Comparison of ENCODE assay signal across 8 mouse cellular contexts in the genomic region with DNA sequence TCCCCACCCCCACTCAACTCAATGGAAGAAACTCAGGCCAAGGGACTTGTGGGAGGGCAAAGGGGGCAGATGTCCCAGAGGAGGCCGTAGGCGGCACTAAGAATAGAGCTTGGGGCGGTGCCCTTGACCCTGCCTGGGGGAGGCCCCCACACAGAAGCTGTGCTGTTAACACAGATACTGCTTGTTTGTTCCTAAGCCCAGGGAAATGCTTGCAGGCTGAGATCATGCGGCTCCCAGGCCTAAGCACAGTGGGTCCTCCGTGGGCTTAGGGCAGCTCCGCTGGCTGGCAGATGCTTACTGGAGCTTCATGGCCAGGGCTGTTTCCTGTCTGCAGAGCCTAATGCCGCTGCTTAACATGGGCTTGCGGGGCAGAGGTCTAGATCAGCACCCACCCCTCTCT. TPM values are rescaled to one million over a fixed set of nuclear protein-coding genes. Genes with fewer than 3 reads are reported as not detected.
DNase-seq lines count a peak whose midpoint lies in the region; ATAC-seq and TF ChIP-seq lines count a peak whose summit lies in the region.

No protein-coding gene starts in this region.

- no peaks in the 10 kb centered on the region for H3K4me1 ChIP-seq in lung, postnatal 0 days (ENCODE audit: insufficient read depth, low read depth, low read length)
- H3K4me1 ChIP-seq in forebrain, embryonic 14.5 days (ENCODE audit: control insufficient read depth, insufficient read depth, low read length): no peaks in the 10 kb centered on the region
- H3K4me1 ChIP-seq in hindbrain, embryonic 14.5 days (replicated peaks; ENCODE audit: control insufficient read depth, insufficient read depth, low read length): no peaks in the 10 kb centered on the region; the same call in 1 of the 2 replicates
- no peaks in the 10 kb centered on the region for H3K4me1 ChIP-seq in stomach, embryonic 16.5 days (ENCODE audit: control insufficient read depth, insufficient read depth, low read length)
- H3K4me1 ChIP-seq in liver, embryonic 12.5 days: no peaks in the 10 kb centered on the region

- no peak for ATAC-seq in lung, postnatal 0 days
- peak; percentile 80 for ATAC-seq in forebrain, embryonic 14.5 days
- 0 out of 2 replicates have a peak, but pooled peaks have one; percentile 18 for ATAC-seq in hindbrain, embryonic 14.5 days (ENCODE audit: low FRiP score)
- peak; percentile 64; the same call in 1 of the 2 replicates for ATAC-seq in stomach, embryonic 16.5 days (ENCODE audit: insufficient read depth, low FRiP score)
- ATAC-seq in liver, embryonic 12.5 days: no peak

- TF ChIP-seq EP300 in lung, postnatal 0 days (IDR thresholded peaks at IDR 0.05): no peak

- 59% methylated on average over 8 of the region's 8 CpGs for WGBS in lung, postnatal 0 days
- 55% methylated on average over 8 of the region's 8 CpGs for WGBS in forebrain, embryonic 14.5 days
- 54% methylated on average over 8 of the region's 8 CpGs for WGBS in hindbrain, embryonic 14.5 days
- 58% methylated on average over 8 of the region's 8 CpGs for WGBS in stomach, embryonic 16.5 days
- WGBS in liver, embryonic 12.5 days (ENCODE audit: insufficient replicate concordance): 60% methylated on average over 8 of the region's 8 CpGs

- no peak overlapping the region for H3K27ac ChIP-seq in lung, postnatal 0 days (ENCODE audit: low read length)
- no peak overlapping the region for H3K27ac ChIP-seq in forebrain, embryonic 14.5 days (ENCODE audit: low read depth, low read length)
- H3K27ac ChIP-seq in hindbrain, embryonic 14.5 days: no peak overlapping the region
- no peak overlapping the region for H3K27ac ChIP-seq in stomach, embryonic 16.5 days (ENCODE audit: low read length)
- H3K27ac ChIP-seq in liver, embryonic 12.5 days: no peak overlapping the region

- no peaks in the 10 kb centered on the region for H3K27me3 ChIP-seq in lung, postnatal 0 days (replicated peaks; ENCODE audit: insufficient read depth, low read length)
- H3K27me3 ChIP-seq in forebrain, embryonic 14.5 days (replicated peaks; ENCODE audit: control insufficient read depth, insufficient read depth, low read length): no peaks in the 10 kb centered on the region
- H3K27me3 ChIP-seq in hindbrain, embryonic 14.5 days (ENCODE audit: control insufficient read depth, insufficient read depth, low read length): no peaks in the 10 kb centered on the region
- H3K27me3 ChIP-seq in stomach, embryonic 16.5 days (ENCODE audit: control insufficient read depth, insufficient read depth, low read length): no peaks in the 10 kb centered on the region
- H3K27me3 ChIP-seq in liver, embryonic 12.5 days (replicated peaks): no peaks in the 10 kb centered on the region; the same call in 1 of the 2 replicates

- H3K4me3 ChIP-seq in lung, postnatal 0 days (ENCODE audit: low read depth, low read length): no peak overlapping the region
- H3K4me3 ChIP-seq in forebrain, embryonic 14.5 days (ENCODE audit: low read depth, low read length): no peak overlapping the region
- H3K4me3 ChIP-seq in hindbrain, embryonic 14.5 days (replicated peaks; ENCODE audit: low read length): no peak overlapping the region
- no peak overlapping the region for H3K4me3 ChIP-seq in stomach, embryonic 16.5 days (replicated peaks; ENCODE audit: low read length)
- no peak overlapping the region for H3K4me3 ChIP-seq in liver, embryonic 12.5 days

- H3K9me3 ChIP-seq in lung, postnatal 0 days (ENCODE audit: low read length): no peaks in the 10 kb centered on the region
- no peaks in the 10 kb centered on the region for H3K9me3 ChIP-seq in forebrain, embryonic 14.5 days (replicated peaks; ENCODE audit: control insufficient read depth, low read length)
- H3K9me3 ChIP-seq in hindbrain, embryonic 14.5 days (ENCODE audit: control insufficient read depth, low read length): no peaks in the 10 kb centered on the region
- H3K9me3 ChIP-seq in stomach, embryonic 16.5 days (replicated peaks; ENCODE audit: control insufficient read depth, low read length): no peaks in the 10 kb centered on the region
- no peaks in the 10 kb centered on the region for H3K9me3 ChIP-seq in liver, embryonic 12.5 days (replicated peaks)

- peak; percentile 14 for DNase-seq in lung, postnatal 14 days
- no peak for DNase-seq in lung, postnatal 0 days (ENCODE audit: low spot score)
- DNase-seq in forebrain, embryonic 14.5 days (ENCODE audit: low spot score): peak; percentile 31
- DNase-seq in hindbrain, embryonic 14.5 days (ENCODE audit: low spot score): no peak
- DNase-seq in cerebellum, postnatal 25 days: no peak
- no peak for DNase-seq in gastrocnemius, adult 8-10 months (ENCODE audit: low spot score in 2 of 2)

- H3K9ac ChIP-seq in lung, postnatal 0 days (replicated peaks; ENCODE audit: low read depth): no peak overlapping the region
- no peak overlapping the region for H3K9ac ChIP-seq in forebrain, embryonic 14.5 days (ENCODE audit: low read length)
- H3K9ac ChIP-seq in hindbrain, embryonic 14.5 days: no peak overlapping the region
- H3K9ac ChIP-seq in stomach, embryonic 16.5 days (ENCODE audit: low read length): no peak overlapping the region
- no peak overlapping the region for H3K9ac ChIP-seq in liver, embryonic 12.5 days

- no peaks in the 10 kb centered on the region for H3K36me3 ChIP-seq in lung, postnatal 0 days (ENCODE audit: insufficient read depth, low read length)
- no peaks in the 10 kb centered on the region for H3K36me3 ChIP-seq in forebrain, embryonic 14.5 days (ENCODE audit: control insufficient read depth, insufficient read depth, low read length)
- no peaks in the 10 kb centered on the region for H3K36me3 ChIP-seq in hindbrain, embryonic 14.5 days (replicated peaks; ENCODE audit: control insufficient read depth, insufficient read depth)
- peaks cover 4% of the 10 kb centered on the region; the same call in 1 of the 2 replicates for H3K36me3 ChIP-seq in stomach, embryonic 16.5 days (ENCODE audit: control insufficient read depth, insufficient read depth, low read length)
- H3K36me3 ChIP-seq in liver, embryonic 12.5 days: no peaks in the 10 kb centered on the region

- TF ChIP-seq CTCF in lung, postnatal 0 days (IDR thresholded peaks at IDR 0.05): no peak

- H3K4me2 ChIP-seq in lung, postnatal 0 days (replicated peaks; ENCODE audit: low read depth, low read length): no peak overlapping the region
- no peak overlapping the region for H3K4me2 ChIP-seq in forebrain, embryonic 14.5 days (ENCODE audit: low read length)
- H3K4me2 ChIP-seq in hindbrain, embryonic 14.5 days (replicated peaks): no peak overlapping the region
- no peak overlapping the region for H3K4me2 ChIP-seq in stomach, embryonic 16.5 days (ENCODE audit: low read depth, low read length)
- H3K4me2 ChIP-seq in liver, embryonic 12.5 days: no peak overlapping the region

RNA-seq across cellular contexts. Expression of gene Mocs1, which starts 44.5 kb away (rescaled TPM):
- polyA plus RNA-seq in lung, postnatal 0 days (2015; fragmentation: Nextera tagmentation; extraction: Ambion mirVana): 5.4 and 7.2 TPM in 2 replicates
- 3.6 and 4.2 TPM in 2 replicates for polyA plus RNA-seq in forebrain, embryonic 14.5 days (2014; fragmentation: Nextera tagmentation; extraction: Ambion mirVana)
- 4.9 and 5.2 TPM in 2 replicates for polyA plus RNA-seq in hindbrain, embryonic 14.5 days (2014; fragmentation: Nextera tagmentation; extraction: Ambion mirVana)
- 7.3 and 8.2 TPM in 2 replicates for polyA plus RNA-seq in stomach, embryonic 16.5 days (2015; fragmentation: Nextera tagmentation; extraction: Ambion mirVana)
- 6.5 and 9.4 TPM in 2 replicates for polyA plus RNA-seq in liver, embryonic 12.5 days (2016; fragmentation: Nextera tagmentation; extraction: Ambion mirVana)
- 10 to 100 TPM; 17.6 to 26.4 (median 19.8) TPM for total RNA-seq in gastrocnemius, adult 8-10 months (2022)

Comparison
In these comparisons a context has a peak if more than half of its experiments do, and no peak if none do; other contexts are left out.
1. DNase-seq: peak in lung, postnatal 14 days (single experiment) and forebrain, embryonic 14.5 days (single experiment); none in lung, postnatal 0 days (single experiment), hindbrain, embryonic 14.5 days (single experiment), cerebellum, postnatal 25 days (0 of 2) and gastrocnemius, adult 8-10 months (0 of 2).
2. ATAC-seq: peak in forebrain, embryonic 14.5 days (single experiment), hindbrain, embryonic 14.5 days (single experiment) and stomach, embryonic 16.5 days (single experiment); none in lung, postnatal 0 days (single experiment) and liver, embryonic 12.5 days (single experiment).